Mouse (Mus musculus): ENCODE results near the gene Mfsd4a. TPM values are rescaled to one million over a fixed set of nuclear protein-coding genes. Genes with fewer than 3 reads are reported as not detected.

Gene Mfsd4a
- polyA plus RNA-seq (2016; fragmentation: Nextera tagmentation; extraction: Ambion mirVana) = 14.2 and 16.0 TPM in 2 replicates

DNA sequence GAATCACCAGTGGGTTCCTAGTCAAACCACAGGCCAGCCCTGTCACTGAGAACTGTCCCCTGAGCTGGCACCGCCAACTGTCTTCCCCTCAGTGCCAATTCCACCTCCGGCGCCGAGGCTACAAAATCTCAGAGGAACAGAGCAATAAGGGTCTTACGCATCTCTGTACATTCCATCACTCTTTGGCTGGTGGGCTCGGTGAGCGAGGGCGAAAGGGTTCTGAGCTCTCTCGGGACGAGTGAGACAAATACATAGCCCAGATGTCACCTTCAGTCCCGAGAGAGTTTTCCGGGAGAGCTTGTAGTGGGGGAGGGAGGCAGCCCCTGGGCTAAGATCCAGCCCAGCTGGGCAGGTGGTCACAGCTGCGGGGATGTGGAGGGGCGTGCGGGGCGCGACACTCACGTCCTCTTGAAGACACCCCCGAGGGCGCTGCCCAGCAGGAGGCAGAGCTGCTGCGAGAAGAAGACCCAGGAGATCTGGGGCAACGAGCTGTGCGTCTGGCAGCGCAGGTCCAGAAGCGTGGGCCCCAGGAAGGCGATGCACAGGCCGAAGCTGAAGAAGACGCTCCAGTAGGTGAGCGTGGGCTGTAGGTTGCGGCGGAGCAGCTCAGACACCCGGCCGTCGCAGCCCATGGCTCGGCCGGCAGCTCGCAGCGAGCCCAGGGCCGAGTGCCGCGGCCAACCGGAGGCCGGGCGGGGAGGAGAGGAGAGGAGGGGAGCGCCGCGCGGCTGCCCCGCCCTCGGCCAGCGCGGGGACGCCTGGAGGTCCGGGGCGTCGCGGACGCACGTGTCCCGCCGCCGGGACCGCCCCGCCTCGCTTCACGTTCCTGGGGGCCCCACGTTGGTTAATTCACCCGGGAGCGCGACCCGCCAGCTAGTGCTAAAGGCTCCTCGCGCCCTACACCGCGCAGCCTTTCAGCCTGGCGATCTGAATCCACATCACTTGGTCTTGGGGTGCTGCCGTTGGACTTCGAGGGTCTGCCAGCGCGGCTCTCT lies at the start of gene Mfsd4a:
Gene Mfsd4a, minus strand, starts transcription at position 802 of the 995 bp plus-strand sequence.
- 3% methylated on average over 69 of the region's 80 CpGs for WGBS
- H3K9ac ChIP-seq = peak within 1 kb of the TSS; percentile 57
- H3K27ac ChIP-seq = no peak within 1 kb of the TSS
- H3K36me3 ChIP-seq (replicated peaks) = no peaks in the 10 kb centered on the region
- H3K4me3 ChIP-seq (replicated peaks) = peak within 1 kb of the TSS; percentile 49
- peaks cover 13% of the 10 kb centered on the region for H3K4me1 ChIP-seq
- peak within 1 kb of the TSS; percentile 97 for H3K4me2 ChIP-seq
- H3K9me3 ChIP-seq = no peaks in the 10 kb centered on the region
- H3K27me3 ChIP-seq = peaks cover 49% of the 10 kb centered on the region
- ATAC-seq (ENCODE audit: low FRiP score) = peak; percentile 55

- no peak for ATAC-seq (ENCODE audit: low FRiP score)
- Histone ChIP-seq H3K9me3 (no peaks in the 10 kb centered on the region), H3K27ac (no peak overlapping the region), H3K36me3 (replicated peaks) (no peaks in the 10 kb centered on the region), H3K9ac (no peak overlapping the region), H3K4me3 (replicated peaks) (no peak overlapping the region), H3K4me1 (0 out of 2 replicates have a peak, but pooled peaks cover 3% of the 10 kb centered on the region), H3K27me3 (no peaks in the 10 kb centered on the region), H3K4me2 (peak overlapping the region; percentile 30)
- WGBS = 25% methylated on average over 18 of the region's 18 CpGs
Observed at GRCm38 (mm10) chr1:132116606-132117005, 48.7 kb upstream of the Mfsd4a start.

DNA sequence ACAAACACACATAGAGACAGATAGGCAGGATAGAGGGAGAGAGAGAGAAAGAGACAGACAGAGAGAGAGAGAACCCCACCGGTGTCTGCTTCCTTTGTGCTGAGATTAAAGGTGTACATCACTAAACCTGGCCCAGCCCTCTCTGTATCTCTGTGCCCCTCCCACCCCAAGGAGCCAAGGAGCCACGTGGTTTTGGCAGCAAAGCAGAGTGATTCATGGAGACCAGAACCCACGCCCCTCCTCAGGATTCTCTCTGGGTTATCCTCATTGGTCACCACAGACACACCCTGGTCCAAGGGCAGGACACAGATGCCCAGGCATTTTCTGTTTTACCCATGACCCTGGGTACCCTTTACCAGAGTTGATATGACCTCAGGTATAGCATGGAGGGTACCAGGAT lies 45.2 kb upstream of the Mfsd4a start:
- H3K4me3 ChIP-seq (replicated peaks) = no peak overlapping the region
- no peaks in the 10 kb centered on the region for H3K27me3 ChIP-seq
- 64% methylated on average over 3 of the region's 3 CpGs for WGBS
- ATAC-seq (ENCODE audit: low FRiP score) = no peak
- no peak overlapping the region for H3K4me2 ChIP-seq
- no peak overlapping the region for H3K9ac ChIP-seq
- no peaks in the 10 kb centered on the region for H3K36me3 ChIP-seq (replicated peaks)
- 0 out of 2 replicates have a peak, but pooled peaks cover 3% of the 10 kb centered on the region for H3K4me1 ChIP-seq
- H3K9me3 ChIP-seq = no peaks in the 10 kb centered on the region
- H3K27ac ChIP-seq = no peak overlapping the region

GRCm38 (mm10) chr1:132112426-132112825 lies 44.6 kb upstream of the Mfsd4a start:
- H3K27ac ChIP-seq = no peak overlapping the region
- no peak for ATAC-seq (ENCODE audit: low FRiP score)
- 0 out of 2 replicates have a peak, but pooled peaks cover 3% of the 10 kb centered on the region for H3K4me1 ChIP-seq
- no peak overlapping the region for H3K4me2 ChIP-seq
- H3K9ac ChIP-seq = no peak overlapping the region
- 88% methylated on average over 8 of the region's 8 CpGs for WGBS
- no peaks in the 10 kb centered on the region for H3K36me3 ChIP-seq (replicated peaks)
- no peak overlapping the region for H3K4me3 ChIP-seq (replicated peaks)
- H3K9me3 ChIP-seq = no peaks in the 10 kb centered on the region
- H3K27me3 ChIP-seq = 0 out of 2 replicates have a peak, but pooled peaks cover under 1% of the 10 kb centered on the region

- no peak overlapping the region for H3K4me3 ChIP-seq (replicated peaks)
- no peaks in the 10 kb centered on the region for H3K9me3 ChIP-seq
- H3K9ac ChIP-seq = no peak overlapping the region
- H3K4me2 ChIP-seq = no peak overlapping the region
- ATAC-seq (ENCODE audit: low FRiP score) = no peak
- H3K27me3 ChIP-seq = 0 out of 2 replicates have a peak, but pooled peaks cover 3% of the 10 kb centered on the region
- no peak overlapping the region for H3K27ac ChIP-seq
- no peaks in the 10 kb centered on the region for H3K36me3 ChIP-seq (replicated peaks)
- 69% methylated on average over 1 of the region's 1 CpGs for WGBS
- 0 out of 2 replicates have a peak, but pooled peaks cover under 1% of the 10 kb centered on the region for H3K4me1 ChIP-seq
Observed at GRCm38 (mm10) chr1:132111411-132111810, 43.5 kb upstream of the Mfsd4a start.

DNA sequence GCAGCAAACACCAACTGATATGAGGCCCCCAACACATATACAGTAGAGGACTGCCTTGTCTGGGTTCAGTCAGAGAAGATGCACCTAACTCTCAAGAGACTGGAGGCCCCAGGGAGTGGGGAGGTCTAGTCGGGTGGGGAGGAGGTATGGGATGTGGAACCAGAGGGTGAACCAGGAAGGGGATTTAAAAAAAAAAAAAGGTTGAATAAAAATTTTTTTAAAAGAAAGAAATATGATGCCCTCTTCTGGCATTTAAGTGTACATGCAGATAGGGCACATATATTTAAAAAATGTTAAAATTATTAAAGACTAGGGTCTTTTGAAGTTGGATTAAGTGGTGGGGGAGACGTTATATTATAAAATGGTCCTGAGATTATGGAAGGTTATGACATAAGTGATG lies 41.5 kb upstream of the Mfsd4a start:
- Histone ChIP-seq H3K4me1 (no peaks in the 10 kb centered on the region), H3K4me2 (no peak overlapping the region), H3K27me3 (0 out of 2 replicates have a peak, but pooled peaks cover 3% of the 10 kb centered on the region), H3K36me3 (replicated peaks) (no peaks in the 10 kb centered on the region), H3K9me3 (no peaks in the 10 kb centered on the region), H3K9ac (no peak overlapping the region), H3K4me3 (replicated peaks) (no peak overlapping the region), H3K27ac (no peak overlapping the region)
- no peak for ATAC-seq (ENCODE audit: low FRiP score)
- WGBS = 77% methylated on average over 2 of the region's 2 CpGs

DNA sequence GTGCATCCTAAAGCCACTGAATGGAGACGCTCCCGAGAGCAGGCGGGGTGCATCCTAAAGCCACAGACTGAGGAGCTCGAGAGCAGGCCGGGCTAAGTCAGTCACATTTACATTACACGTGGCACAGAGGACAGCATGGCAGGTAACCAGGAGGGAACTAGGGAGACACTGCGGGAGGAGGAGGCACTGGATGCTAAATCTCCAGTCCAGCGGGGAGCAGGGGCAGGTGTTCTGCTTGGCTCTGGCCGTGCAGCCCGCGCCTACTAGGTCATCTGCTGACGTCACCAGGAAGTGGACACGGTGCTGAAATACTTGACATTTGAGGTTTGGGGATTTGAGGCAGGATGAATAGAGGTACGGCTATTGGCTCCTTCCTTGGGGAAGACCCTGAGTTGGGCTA lies 36.5 kb upstream of the Mfsd4a start:
- 68% methylated on average over 14 of the region's 14 CpGs for WGBS
- no peak for ATAC-seq (ENCODE audit: low FRiP score)
- H3K27ac ChIP-seq = no peak overlapping the region

GRCm38 (mm10) chr1:132101953-132102697 lies 34.3 kb upstream of the Mfsd4a start:
- H3K9me3 ChIP-seq = no peaks in the 10 kb centered on the region
- ATAC-seq (ENCODE audit: low FRiP score) = no peak
- no peaks in the 10 kb centered on the region for H3K36me3 ChIP-seq (replicated peaks)
- H3K4me2 ChIP-seq = no peak overlapping the region
- 83% methylated on average over 6 of the region's 6 CpGs for WGBS
- H3K27me3 ChIP-seq = no peaks in the 10 kb centered on the region
- no peak overlapping the region for H3K4me3 ChIP-seq (replicated peaks)
- no peaks in the 10 kb centered on the region for H3K4me1 ChIP-seq
- H3K9ac ChIP-seq = no peak overlapping the region
- H3K27ac ChIP-seq = no peak overlapping the region

More for the DNA sequence above, 36.5 kb upstream of the Mfsd4a start:
- Histone ChIP-seq H3K4me3 (replicated peaks) (no peak overlapping the region), H3K9me3 (no peaks in the 10 kb centered on the region), H3K36me3 (replicated peaks) (no peaks in the 10 kb centered on the region), H3K9ac (no peak overlapping the region), H3K4me1 (no peaks in the 10 kb centered on the region), H3K27me3 (0 out of 2 replicates have a peak, but pooled peaks cover 3% of the 10 kb centered on the region), H3K4me2 (no peak overlapping the region)

DNA sequence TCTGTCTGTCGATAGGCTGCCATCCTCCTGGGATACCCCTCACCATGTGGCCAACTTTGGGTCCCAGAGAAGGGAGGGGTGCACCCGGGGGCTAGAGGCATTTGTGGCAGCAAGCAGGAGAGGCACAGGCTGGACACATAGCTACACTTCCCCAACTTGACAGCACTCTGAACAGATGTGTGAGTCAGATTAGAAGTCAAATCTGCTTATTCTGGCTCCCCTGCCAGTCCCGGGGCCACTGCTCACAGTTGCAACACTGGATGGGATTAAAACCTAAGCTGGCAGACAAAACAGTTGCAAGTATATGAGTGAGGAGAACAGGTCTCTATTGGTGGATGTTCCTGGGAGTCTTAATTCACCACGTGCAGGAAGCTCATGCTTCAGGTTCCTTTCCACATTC lies 31.9 kb upstream of the Mfsd4a start:
- Histone ChIP-seq H3K4me3 (replicated peaks) (no peak overlapping the region), H3K36me3 (replicated peaks) (no peaks in the 10 kb centered on the region), H3K4me2 (no peak overlapping the region), H3K27me3 (no peaks in the 10 kb centered on the region), H3K9me3 (no peaks in the 10 kb centered on the region), H3K4me1 (no peaks in the 10 kb centered on the region), H3K27ac (no peak overlapping the region), H3K9ac (no peak overlapping the region)
- WGBS = 72% methylated on average over 4 of the region's 4 CpGs
- no peak for ATAC-seq (ENCODE audit: low FRiP score)

DNA sequence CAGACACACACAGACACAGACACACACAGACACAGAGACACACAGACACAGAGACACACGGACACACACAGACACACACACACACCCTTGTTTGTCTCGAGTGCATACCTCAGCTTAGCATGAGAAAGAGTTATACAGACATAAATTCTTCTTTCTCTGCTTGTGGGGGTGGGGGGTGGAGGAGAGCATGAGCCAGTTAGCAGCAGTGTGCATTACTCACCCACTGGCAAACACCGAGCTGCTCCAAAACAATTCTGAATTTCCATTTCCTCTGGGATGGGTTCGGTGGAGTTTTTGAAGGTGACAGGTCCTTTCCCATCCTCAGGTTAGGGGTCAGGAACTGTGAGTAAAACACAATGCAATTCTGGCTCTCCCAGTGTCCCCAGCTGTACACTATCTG lies 31.2 kb upstream of the Mfsd4a start:
- no peak overlapping the region for H3K9ac ChIP-seq
- H3K4me2 ChIP-seq = no peak overlapping the region
- H3K4me3 ChIP-seq (replicated peaks) = no peak overlapping the region
- no peaks in the 10 kb centered on the region for H3K4me1 ChIP-seq
- H3K27ac ChIP-seq = no peak overlapping the region
- H3K36me3 ChIP-seq (replicated peaks) = no peaks in the 10 kb centered on the region
- ATAC-seq (ENCODE audit: low FRiP score) = no peak
- H3K9me3 ChIP-seq = no peaks in the 10 kb centered on the region
- 82% methylated on average over 4 of the region's 4 CpGs for WGBS
- H3K27me3 ChIP-seq = no peaks in the 10 kb centered on the region

DNA sequence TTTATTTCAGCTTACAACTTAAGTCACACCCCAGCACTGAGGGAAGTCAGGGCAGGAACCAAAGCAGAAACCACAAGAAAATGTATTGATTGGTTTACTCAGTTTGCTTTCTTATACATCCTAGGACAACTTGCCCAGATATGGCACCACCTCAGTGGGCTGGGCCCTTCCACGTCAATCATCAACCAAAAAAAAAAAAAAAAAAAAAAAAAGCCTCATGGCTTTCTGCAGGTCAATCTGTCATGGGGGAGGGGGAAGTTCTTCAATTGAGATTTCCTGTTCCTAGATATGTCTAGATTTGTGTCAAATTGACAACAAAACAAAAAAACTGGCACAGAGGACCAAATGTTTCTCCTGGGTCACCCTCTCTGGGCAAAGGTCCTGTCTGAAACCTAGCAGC lies 30.2 kb upstream of the Mfsd4a start:
- Histone ChIP-seq H3K4me1 (no peaks in the 10 kb centered on the region), H3K9me3 (no peaks in the 10 kb centered on the region), H3K9ac (no peak overlapping the region), H3K4me3 (replicated peaks) (no peak overlapping the region), H3K4me2 (no peak overlapping the region), H3K27ac (no peak overlapping the region), H3K36me3 (replicated peaks) (no peaks in the 10 kb centered on the region), H3K27me3 (no peaks in the 10 kb centered on the region)
- 68% methylated on average over 1 of the region's 1 CpGs for WGBS
- no peak for ATAC-seq (ENCODE audit: low FRiP score)

DNA sequence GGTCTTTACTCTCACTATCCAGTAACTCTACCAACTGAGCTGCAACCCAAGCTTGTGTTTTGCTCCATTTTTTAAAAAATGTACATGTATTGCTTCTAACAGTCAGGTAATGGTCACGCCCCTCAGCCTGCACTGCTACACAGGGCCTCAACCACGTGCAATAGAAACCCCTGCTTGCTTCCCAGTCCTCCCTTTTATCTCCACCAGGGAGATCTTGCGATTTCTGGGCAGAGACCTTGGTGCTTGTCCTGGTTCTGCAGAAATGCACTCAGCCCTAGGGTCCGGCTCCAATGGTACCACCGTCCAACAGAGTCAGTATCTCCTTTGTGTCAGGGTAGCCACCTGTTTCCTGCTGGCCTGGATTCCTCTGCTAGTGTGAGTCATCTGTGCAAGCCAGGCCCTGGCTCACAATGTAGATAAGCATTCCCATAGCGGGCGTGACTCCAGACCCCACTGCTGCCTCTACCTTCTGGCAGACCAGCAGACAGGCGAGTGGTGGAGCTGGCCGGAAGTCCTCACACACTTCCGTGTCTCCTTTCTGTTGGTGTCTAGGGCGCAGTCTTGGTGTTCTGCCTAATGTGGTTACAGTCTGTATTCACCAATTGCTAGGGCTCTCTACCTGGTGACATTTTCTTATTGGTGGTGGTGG lies 27.6 kb upstream of the Mfsd4a start:
- Histone ChIP-seq H3K9me3 (no peaks in the 10 kb centered on the region), H3K27ac (no peak overlapping the region), H3K36me3 (replicated peaks) (no peaks in the 10 kb centered on the region), H3K4me2 (no peak overlapping the region), H3K4me3 (replicated peaks) (no peak overlapping the region), H3K4me1 (no peaks in the 10 kb centered on the region), H3K9ac (no peak overlapping the region), H3K27me3 (no peaks in the 10 kb centered on the region)
- ATAC-seq (ENCODE audit: low FRiP score) = no peak
- WGBS = 84% methylated on average over 11 of the region's 11 CpGs
